Mouse (Mus musculus) midbrain, embryonic 14.5 days (tissue): Measurements from ENCODE around the gene Prrt3. TPM values are rescaled to one million over a fixed set of nuclear protein-coding genes. Genes with fewer than 3 reads are reported as not detected.

Experiments
- ATAC-seq: fragments of 200-750 bp; cut with Nextera tagmentation; 2 replicates; pipeline ENCODE4 v1.8.0; 2017; ENCODE audit warnings: moderate number of reproducible peaks, moderate library complexity; ENCODE audit not compliant: low FRiP score, low TSS enrichment
- DNase-seq: peaks from one replicate; pipeline ENCODE4 v3.0.0-alpha.2; 2015
- H3K27ac ChIP-seq: fragments of 300-500 bp; sonication (generic); replicated peaks from 2 replicates; pipeline ENCODE4 v1.5.1; 2014; ENCODE audit warnings: mild to moderate bottlenecking, low read depth, low read length, moderate library complexity
- H3K27me3 ChIP-seq: fragments of 300-500 bp; sonication (generic); 2 replicates; pipeline ENCODE4 v1.6.1; 2014; ENCODE audit warnings: low read length, control low read depth, mixed read lengths; ENCODE audit not compliant: control insufficient read depth, insufficient read depth
- H3K36me3 ChIP-seq: fragments of 300-500 bp; sonication (generic); 2 replicates; pipeline ENCODE4 v1.6.1; 2014; ENCODE audit warnings: low read length, control low read depth; ENCODE audit not compliant: control insufficient read depth, insufficient read depth
- H3K4me1 ChIP-seq: fragments of 300-500 bp; sonication (generic); 2 replicates; pipeline ENCODE4 v1.6.1; 2014; ENCODE audit warnings: mild to moderate bottlenecking, antibody characterized with exemption, low read length, control low read depth; ENCODE audit not compliant: control insufficient read depth, insufficient read depth
- H3K4me2 ChIP-seq: fragments of 300-500 bp; sonication (generic); 2 replicates; pipeline ENCODE4 v1.6.1; 2014; ENCODE audit warnings: mild to moderate bottlenecking, low read length, moderate library complexity
- H3K4me3 ChIP-seq: fragments of 300-500 bp; sonication (generic); replicated peaks from 2 replicates; pipeline ENCODE4 v1.5.1; 2014; ENCODE audit warnings: low read depth, low read length
- H3K9ac ChIP-seq: fragments of 300-500 bp; sonication (generic); replicated peaks from 2 replicates; pipeline ENCODE4 v1.6.1; 2014; ENCODE audit warnings: mild to moderate bottlenecking, low read length, moderate library complexity
- H3K9me3 ChIP-seq: fragments of 300-500 bp; sonication (generic); 2 replicates; pipeline ENCODE4 v1.6.1; 2016; ENCODE audit warnings: low read length, control low read depth, mixed read lengths; ENCODE audit not compliant: control insufficient read depth
- WGBS: fragments of 180-500 bp; shearing (Covaris S2); extraction: QIAGEN DNeasy Blood & Tissue Kit; methylation state at CpG from one replicate; pipeline ENCODE4 v1.1.7; 2014; 5-methylcytosine and 5-hydroxymethylcytosine counted together
- polyA plus RNA-seq: library from polyadenylated mRNA; unstranded; fragments of >200 nt; fragmentation: Nextera tagmentation; extraction: Ambion mirVana; gene quantifications from 2 replicates; pipeline ENCODE4 v1.2.1, GENCODE M21; 2014

Prrt3 gene
- 8.2 and 10.6 TPM in 2 replicates for polyA plus RNA-seq

DNA sequence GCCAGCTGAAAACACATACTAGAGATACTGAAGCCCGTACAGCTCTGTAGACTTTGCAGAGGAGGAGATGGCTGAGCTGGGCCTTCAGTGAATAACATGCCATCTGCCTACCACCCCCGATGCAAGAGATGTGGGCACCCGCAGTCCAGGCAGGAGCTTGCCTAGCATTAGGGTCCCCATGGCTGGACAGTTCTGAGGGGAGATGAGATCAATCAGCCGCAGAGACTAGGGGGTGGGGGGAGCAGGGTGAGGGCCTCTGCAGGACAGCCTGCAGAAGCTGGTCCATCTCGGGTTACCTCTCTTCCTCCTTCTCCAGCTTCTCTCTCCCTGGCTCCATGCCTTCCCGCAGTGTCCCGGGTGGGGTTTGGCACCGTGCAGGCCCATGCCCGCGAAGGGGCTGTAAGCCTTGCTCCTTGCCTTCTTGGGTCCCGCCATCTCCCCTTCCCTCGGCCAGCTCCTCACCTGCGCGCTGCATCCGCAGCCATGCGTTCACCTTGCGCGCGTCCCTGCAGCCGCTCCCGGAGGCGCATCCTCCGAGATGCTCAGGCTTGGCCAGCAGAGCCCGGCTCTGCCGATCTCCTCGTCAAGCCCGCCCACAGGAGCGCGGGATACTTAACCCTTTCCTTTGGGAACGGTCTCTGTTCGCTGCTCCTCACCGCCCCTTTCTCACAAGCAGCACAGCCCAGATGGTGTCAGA lies at the start of gene Prrt3:
TSS of gene Prrt3 (minus strand) at position 544 of the 697 bp plus-strand sequence.
- H3K27ac ChIP-seq, result peak within 1 kb of the TSS; percentile 68
- DNase-seq (peak; percentile 87), ATAC-seq (peak; percentile 84)
- peak within 1 kb of the TSS; percentile 67 for H3K4me2 ChIP-seq
- H3K36me3 ChIP-seq, result 0 out of 2 replicates have a peak, but pooled peaks cover 5% of the 10 kb centered on the region
- peak within 1 kb of the TSS; percentile 74 for H3K9ac ChIP-seq
- H3K27me3 ChIP-seq, result no peaks in the 10 kb centered on the region; the same call in 1 of the 2 replicates
- no peaks in the 10 kb centered on the region for H3K9me3 ChIP-seq
- H3K4me1 ChIP-seq, result 0 out of 2 replicates have a peak, but pooled peaks cover 9% of the 10 kb centered on the region
- 4% methylated on average over 32 of the region's 32 CpGs for WGBS
- H3K4me3 ChIP-seq, result peak within 1 kb of the TSS; percentile 58

DNA sequence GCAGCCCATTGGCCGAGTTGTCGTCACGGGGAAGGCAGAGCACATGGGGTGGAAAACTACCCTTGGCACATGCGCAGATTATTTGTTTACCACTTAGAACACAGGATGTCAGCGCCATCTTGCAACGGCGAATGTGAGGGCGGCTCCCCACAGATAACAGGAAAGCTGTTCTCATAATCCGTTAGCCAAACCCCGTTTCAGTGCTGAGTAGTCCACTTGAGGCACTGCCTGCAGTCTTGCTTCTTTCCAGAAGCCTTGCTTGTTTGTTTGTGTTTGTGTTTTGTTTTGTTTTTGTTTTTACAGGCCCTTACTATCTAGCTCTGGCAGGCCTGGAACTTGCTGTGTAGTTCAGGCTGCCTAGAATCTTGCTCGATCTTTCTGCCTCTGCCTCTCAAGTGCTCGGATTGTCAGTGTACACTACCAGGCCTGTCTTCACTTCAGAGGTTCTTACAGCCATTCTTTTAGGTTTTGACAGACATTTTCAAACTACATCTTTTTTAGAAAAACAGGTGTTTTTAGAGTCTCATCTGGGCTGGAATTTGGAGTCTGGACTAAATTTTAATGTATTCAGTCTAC lies 42.3 kb upstream of the Prrt3 start:
- DNase-seq (no peak), ATAC-seq (no peak)
- WGBS, result 93% methylated on average over 8 of the region's 12 CpGs
- Histone ChIP-seq H3K4me1 (no peaks in the 10 kb centered on the region), H3K4me3 (no peak overlapping the region), H3K36me3 (no peaks in the 10 kb centered on the region), H3K4me2 (no peak overlapping the region), H3K27me3 (no peaks in the 10 kb centered on the region), H3K9ac (no peak overlapping the region), H3K9me3 (no peaks in the 10 kb centered on the region), H3K27ac (no peak overlapping the region)

DNA sequence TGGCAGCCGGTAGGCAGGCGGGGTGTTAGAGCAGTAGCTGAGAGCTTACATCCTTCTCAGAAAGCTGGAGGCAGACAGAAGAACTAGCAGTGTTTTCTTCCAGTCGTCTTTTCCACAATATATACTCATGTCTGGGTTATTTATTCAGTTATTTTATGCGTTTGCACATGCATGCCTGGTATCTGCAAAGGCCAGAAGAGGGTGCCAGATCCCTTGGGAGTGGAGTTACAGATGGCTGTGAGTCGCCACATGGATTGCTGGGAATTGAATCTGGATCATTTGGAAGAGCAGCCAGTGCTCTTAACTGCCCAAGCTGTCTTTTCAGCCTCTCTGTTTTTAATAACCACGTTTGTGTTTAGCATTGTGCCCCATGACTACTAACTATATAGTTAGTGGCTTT lies 39.9 kb upstream of the Prrt3 start:
- Histone ChIP-seq H3K4me3 (no peak overlapping the region), H3K36me3 (no peaks in the 10 kb centered on the region), H3K9ac (no peak overlapping the region), H3K9me3 (no peaks in the 10 kb centered on the region), H3K4me2 (no peak overlapping the region), H3K27ac (no peak overlapping the region), H3K27me3 (no peaks in the 10 kb centered on the region), H3K4me1 (no peaks in the 10 kb centered on the region)
- WGBS, result 89% methylated on average over 6 of the region's 6 CpGs
- ATAC-seq, result no peak
- DNase-seq, result no peak

DNA sequence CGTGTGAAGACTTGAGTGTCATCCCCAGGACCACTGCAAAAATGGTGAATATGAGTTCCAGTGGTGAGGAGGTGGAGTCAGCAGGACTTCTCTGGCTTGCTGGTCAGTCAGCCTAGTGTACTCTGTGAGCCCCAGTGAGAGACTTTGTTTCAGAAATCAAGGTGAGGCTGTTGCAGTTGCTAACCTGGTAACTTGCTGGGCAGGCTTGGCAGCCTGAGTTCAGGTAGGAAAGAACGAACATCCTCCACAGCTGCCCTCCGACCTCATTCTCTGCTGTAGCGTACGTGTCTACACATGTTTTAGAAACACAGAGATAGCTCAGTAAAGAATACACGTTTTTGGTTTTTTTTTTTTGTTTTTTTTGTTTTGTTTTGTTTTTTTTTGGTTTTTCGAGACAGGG lies 33.2 kb upstream of the Prrt3 start:
- Histone ChIP-seq H3K4me1 (peaks cover 8% of the 10 kb centered on the region; the same call in 1 of the 2 replicates), H3K4me3 (no peak overlapping the region), H3K27me3 (no peaks in the 10 kb centered on the region), H3K27ac (no peak overlapping the region), H3K4me2 (no peak overlapping the region), H3K36me3 (no peaks in the 10 kb centered on the region), H3K9ac (no peak overlapping the region), H3K9me3 (no peaks in the 10 kb centered on the region)
- 90% methylated on average over 7 of the region's 7 CpGs for WGBS
- ATAC-seq (no peak), DNase-seq (no peak)

DNA sequence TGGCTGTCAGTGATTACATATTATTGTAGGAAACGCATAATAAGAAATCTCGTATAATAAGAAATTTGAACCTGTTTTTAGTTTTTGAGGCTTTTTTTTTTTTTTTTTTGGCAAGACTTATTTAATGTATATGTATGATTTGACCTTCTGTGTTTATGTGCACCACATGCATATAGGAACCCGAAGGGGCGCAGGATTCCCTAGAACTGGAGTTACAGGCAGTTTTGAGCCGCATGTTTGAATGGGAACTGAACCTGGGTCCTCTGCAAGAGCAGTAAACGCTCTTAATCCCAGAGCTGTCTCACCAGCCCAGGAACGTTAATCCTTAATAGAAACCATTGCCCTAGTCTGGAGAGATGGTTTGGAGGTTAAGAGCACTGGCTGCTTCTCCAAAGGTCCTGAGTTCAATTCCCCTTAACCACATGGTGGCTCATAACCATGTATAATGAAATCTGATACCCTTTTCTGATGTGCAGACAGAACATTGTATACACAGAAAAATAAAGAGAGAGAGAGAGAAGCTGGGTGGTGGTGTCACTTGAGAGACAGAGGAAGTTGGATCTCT lies 30.2 kb upstream of the Prrt3 start:
- Histone ChIP-seq H3K27ac (no peak overlapping the region), H3K4me1 (peaks cover 10% of the 10 kb centered on the region; the same call in 1 of the 2 replicates), H3K36me3 (0 out of 2 replicates have a peak, but pooled peaks cover 3% of the 10 kb centered on the region), H3K9me3 (no peaks in the 10 kb centered on the region), H3K9ac (peak overlapping the region; percentile 80; the same call in 1 of the 2 replicates), H3K27me3 (no peaks in the 10 kb centered on the region), H3K4me3 (peak overlapping the region; percentile 90), H3K4me2 (peak overlapping the region; percentile 72)
- 6% methylated on average over 7 of the region's 7 CpGs for WGBS
- DNase-seq (no peak), ATAC-seq (no peak)

DNA sequence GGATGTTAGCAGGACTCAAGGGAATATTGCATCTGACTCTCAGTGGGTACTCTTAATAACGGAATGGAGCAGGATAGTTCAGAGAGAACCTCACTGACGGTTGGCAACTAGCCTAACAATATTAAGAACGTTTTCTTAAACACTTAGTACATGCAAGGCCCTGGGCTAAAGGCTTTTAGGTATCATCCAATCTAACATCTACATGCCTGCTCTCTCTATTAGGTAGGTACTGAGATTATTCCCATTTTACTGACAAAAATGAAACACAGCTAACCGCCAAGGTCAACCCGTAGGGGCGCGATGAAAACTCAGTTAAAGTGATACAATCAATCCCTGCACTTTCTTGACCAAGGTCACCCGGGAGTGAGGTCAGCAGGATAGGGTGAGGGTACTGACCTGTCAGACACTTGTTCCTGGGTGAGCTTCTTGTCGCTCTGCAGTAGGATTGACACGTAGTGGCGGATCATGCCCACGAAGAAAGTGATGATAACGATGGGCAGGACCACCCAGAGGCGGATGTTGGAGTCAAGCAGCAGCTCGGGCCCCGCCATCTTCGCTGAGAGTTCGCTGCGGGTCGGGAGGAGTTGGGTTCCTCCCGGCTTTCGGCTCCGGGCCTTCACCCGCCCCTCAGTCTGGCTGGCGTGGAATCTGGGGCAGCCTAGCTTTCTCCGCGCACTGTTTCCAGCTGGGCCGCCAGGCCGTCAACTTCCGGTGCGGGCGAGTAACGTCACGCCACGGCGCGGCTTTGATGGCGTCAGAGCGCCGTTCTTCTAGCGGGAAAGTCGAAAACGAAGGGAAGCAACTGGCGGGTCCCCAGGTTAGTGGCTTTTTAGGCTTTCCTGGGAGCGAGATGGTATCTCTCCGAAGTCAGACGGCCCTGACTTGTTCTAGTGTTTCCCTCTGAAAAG lies 29.5 kb upstream of the Prrt3 start, which contains the start of the genes Emc3 and Fancd2:
TSS of gene Emc3 (minus strand) at position 721 of the 908 bp plus-strand sequence.
TSS of gene Fancd2 (plus strand) at position 751 of the 908 bp plus-strand sequence.
- Histone ChIP-seq H3K4me1 (peaks cover 10% of the 10 kb centered on the region; the same call in 1 of the 2 replicates), H3K9me3 (no peaks in the 10 kb centered on the region), H3K4me2 (peak within 1 kb of the TSS; percentile 72), H3K27me3 (no peaks in the 10 kb centered on the region), H3K36me3 (0 out of 2 replicates have a peak, but pooled peaks cover 3% of the 10 kb centered on the region), H3K4me3 (peak within 1 kb of the TSS; percentile 90), H3K27ac (0 out of 2 replicates have a peak within 1 kb of the TSS, but pooled peaks have one; percentile 63), H3K9ac (peak within 1 kb of the TSS; percentile 80)
- ATAC-seq (peak; percentile 85; the same call in 1 of the 2 replicates), DNase-seq (peak; percentile 95)
- 2% methylated on average over 47 of the region's 47 CpGs for WGBS

DNA sequence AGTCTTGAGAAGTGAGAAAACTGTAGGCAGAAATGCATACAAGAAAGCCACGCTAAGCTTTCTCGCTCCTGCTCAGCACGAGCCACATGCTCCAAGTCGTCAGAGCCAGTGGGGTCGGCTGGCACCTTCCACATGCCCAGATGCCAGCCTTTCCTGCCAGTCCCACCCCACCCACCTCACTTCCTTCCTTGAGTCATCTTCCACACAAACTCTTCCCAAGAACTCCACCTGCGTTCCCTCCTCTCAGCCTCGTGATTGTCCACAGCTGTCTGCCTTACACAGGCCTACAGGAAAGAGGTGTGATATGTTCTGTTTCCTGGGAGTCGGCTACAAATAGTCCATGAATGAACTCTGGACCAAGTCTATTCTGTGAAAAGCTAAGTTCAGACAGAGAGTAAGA lies 21.7 kb upstream of the Prrt3 start:
- Histone ChIP-seq H3K36me3 (peaks cover 45% of the 10 kb centered on the region), H3K27ac (no peak overlapping the region), H3K4me1 (no peaks in the 10 kb centered on the region), H3K27me3 (no peaks in the 10 kb centered on the region), H3K4me2 (no peak overlapping the region), H3K4me3 (no peak overlapping the region), H3K9me3 (no peaks in the 10 kb centered on the region), H3K9ac (no peak overlapping the region)
- ATAC-seq (no peak), DNase-seq (no peak)
- 93% methylated on average over 8 of the region's 8 CpGs for WGBS

DNA sequence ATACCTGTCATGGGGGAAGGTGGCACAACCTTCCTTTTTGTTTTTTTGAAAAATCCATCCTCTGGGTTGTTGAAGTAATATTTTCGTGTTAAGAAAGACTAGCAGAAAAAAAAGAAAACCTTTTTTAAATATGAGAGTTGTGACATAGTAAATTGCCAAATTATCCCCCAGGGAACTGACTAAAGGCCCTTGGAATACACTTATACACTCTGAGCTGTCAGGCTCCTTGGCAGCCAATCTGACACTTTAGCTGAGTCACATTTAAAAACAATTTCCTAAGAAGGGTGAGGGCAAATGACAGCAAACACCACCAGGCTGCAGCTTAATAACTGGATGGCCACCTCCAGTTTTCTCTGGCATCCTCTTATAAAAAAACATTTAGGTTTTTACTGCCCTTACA lies 20.6 kb upstream of the Prrt3 start:
- no peak overlapping the region for H3K4me3 ChIP-seq
- WGBS, result 90% methylated on average over 1 of the region's 1 CpGs
- no peaks in the 10 kb centered on the region for H3K9me3 ChIP-seq
- H3K27ac ChIP-seq, result no peak overlapping the region
- H3K36me3 ChIP-seq, result peaks cover 54% of the 10 kb centered on the region
- H3K9ac ChIP-seq, result no peak overlapping the region
- ATAC-seq (no peak), DNase-seq (no peak)
- H3K4me2 ChIP-seq, result no peak overlapping the region
- no peaks in the 10 kb centered on the region for H3K27me3 ChIP-seq
- no peaks in the 10 kb centered on the region for H3K4me1 ChIP-seq
